Mouse (Mus musculus) naive thymus-derived CD4-positive, alpha-beta T cell, adult 2 months (primary cell): ENCODE measurements around the gene Lig4.

Experiments used
- DNase-seq: peaks from one replicate; pipeline ENCODE4 v3.0.0-alpha.2; 2011; ENCODE audit warnings: low read depth

Gene Lig4

GRCm38 (mm10) chr8:9929746-9930445 is 47.6 kb downstream of the Lig4 start:
- no peak for DNase-seq
